Mouse (Mus musculus) liver, postnatal 0 days (tissue): ENCODE measurements around the gene Nyap1. TPM values are rescaled to one million over a fixed set of nuclear protein-coding genes. Genes with fewer than 3 reads are reported as not detected.

Experiments used
- ATAC-seq: fragments of 200-750 bp; cut with Nextera tagmentation; 2 replicates; pipeline ENCODE4 v1.8.0; 2017; ENCODE audit warnings: mild to moderate bottlenecking, moderate library complexity
- DNase-seq: peaks from one replicate; pipeline ENCODE4 v3.0.0-alpha.2; 2016
- H3K27ac ChIP-seq: fragments of 300-500 bp; sonication (generic); 2 replicates; pipeline ENCODE4 v1.5.1; 2014; ENCODE audit warnings: antibody characterized with exemption, moderate library complexity, mild to moderate bottlenecking, low read depth
- H3K27me3 ChIP-seq: fragments of 300-500 bp; sonication (generic); 2 replicates; pipeline ENCODE4 v1.6.1; 2014; ENCODE audit warnings: low read length, control low read depth, mixed read lengths; ENCODE audit not compliant: insufficient read depth
- H3K36me3 ChIP-seq: fragments of 300-500 bp; sonication (generic); replicated peaks from 2 replicates; pipeline ENCODE4 v1.6.1; 2014; ENCODE audit warnings: mild to moderate bottlenecking, control low read depth, low read length, moderate library complexity, mixed read lengths; ENCODE audit not compliant: insufficient read depth
- H3K4me1 ChIP-seq: fragments of 300-500 bp; sonication (generic); 2 replicates; pipeline ENCODE4 v1.6.1; 2014; ENCODE audit warnings: antibody characterized with exemption, mild to moderate bottlenecking, control low read depth; ENCODE audit not compliant: insufficient read depth
- H3K4me2 ChIP-seq: fragments of 300-500 bp; sonication (generic); 2 replicates; pipeline ENCODE4 v1.6.1; 2014; ENCODE audit warnings: low read depth, mild to moderate bottlenecking, low read length, moderate library complexity, mixed read lengths
- H3K4me3 ChIP-seq: fragments of 300-500 bp; sonication (generic); 2 replicates; pipeline ENCODE4 v1.5.1; 2014; ENCODE audit warnings: low read depth, low read length
- H3K9ac ChIP-seq: fragments of 300-500 bp; sonication (generic); replicated peaks from 2 replicates; pipeline ENCODE4 v1.6.1; 2014; ENCODE audit warnings: mild to moderate bottlenecking, moderate library complexity
- H3K9me3 ChIP-seq: fragments of 300-500 bp; sonication (generic); 2 replicates; pipeline ENCODE4 v1.6.1; 2016; ENCODE audit warnings: mild to moderate bottlenecking, control low read depth, low read length, mixed read lengths
- CTCF ChIP-seq: sonication (generic); IDR thresholded peaks from 2 replicates; pipeline ENCODE4 v1.5.1; 2016; ENCODE audit warnings: antibody characterized with exemption, low read depth
- EP300 ChIP-seq: IDR thresholded peaks from 2 replicates; pipeline ENCODE4 v1.6.1; 2016; ENCODE audit warnings: antibody characterized with exemption, low read depth, mild to moderate bottlenecking
- WGBS: fragments of 180-500 bp; shearing (Covaris S2); extraction: QIAGEN DNeasy Blood & Tissue Kit; methylation state at CpG from one replicate; pipeline ENCODE4 v1.1.7; 2014; ENCODE audit not compliant: insufficient replicate concordance; 5-methylcytosine and 5-hydroxymethylcytosine counted together
- polyA plus RNA-seq: library from polyadenylated mRNA; unstranded; fragments of >200 nt; fragmentation: Nextera tagmentation; extraction: Ambion mirVana; gene quantifications from 2 replicates; pipeline ENCODE4 v1.2.1, GENCODE M21; 2015

Gene Nyap1
- polyA plus RNA-seq, 1 experiment from 2014 or later: 0.18 TPM

GRCm38 (mm10) chr5:137785164-137786031, 44.0 kb upstream of the Nyap1 start:
- TF ChIP-seq EP300 (no peak), CTCF (no peak)
- Histone ChIP-seq H3K27me3 (no peaks in the 10 kb centered on the region), H3K27ac (peak overlapping the region; percentile 100), H3K9me3 (no peaks in the 10 kb centered on the region), H3K9ac (peak overlapping the region; percentile 83), H3K4me3 (peak overlapping the region; percentile 73), H3K4me2 (peak overlapping the region; percentile 83), H3K36me3 (peaks cover 41% of the 10 kb centered on the region), H3K4me1 (peaks cover 24% of the 10 kb centered on the region)
- peak; percentile 7; the same call in 1 of the 2 replicates for ATAC-seq
- 2% methylated on average over 49 of the region's 62 CpGs for WGBS
- DNase-seq: peak; percentile 47

- Histone ChIP-seq H3K9ac (peak overlapping the region; percentile 83), H3K9me3 (no peaks in the 10 kb centered on the region), H3K27me3 (no peaks in the 10 kb centered on the region), H3K4me3 (peak overlapping the region; percentile 73), H3K4me2 (peak overlapping the region; percentile 83), H3K4me1 (peaks cover 31% of the 10 kb centered on the region), H3K27ac (peak overlapping the region; percentile 100; the same call in 1 of the 2 replicates), H3K36me3 (peaks cover 45% of the 10 kb centered on the region)
- DNase-seq (peak; percentile 20), ATAC-seq (no peak)
- TF ChIP-seq CTCF: no peak
- TF ChIP-seq EP300: no peak
- WGBS: 67% methylated on average over 14 of the region's 14 CpGs
Measured at GRCm38 (mm10) chr5:137784546-137784945, 43.1 kb upstream of the Nyap1 start.

GRCm38 (mm10) chr5:137783901-137784540, 42.6 kb upstream of the Nyap1 start:
- peaks cover 34% of the 10 kb centered on the region for H3K4me1 ChIP-seq
- TF ChIP-seq EP300 (no peak), CTCF (no peak)
- peaks cover 45% of the 10 kb centered on the region for H3K36me3 ChIP-seq
- DNase-seq (no peak), ATAC-seq (no peak)
- WGBS: 58% methylated on average over 9 of the region's 9 CpGs
- H3K9ac ChIP-seq: peak overlapping the region; percentile 83
- H3K4me2 ChIP-seq: peak overlapping the region; percentile 83
- no peaks in the 10 kb centered on the region for H3K27me3 ChIP-seq
- H3K4me3 ChIP-seq: peak overlapping the region; percentile 73
- H3K9me3 ChIP-seq: no peaks in the 10 kb centered on the region
- H3K27ac ChIP-seq: 0 out of 2 replicates have a peak overlapping the region, but pooled peaks have one; percentile 100

GRCm38 (mm10) chr5:137782776-137783522, 41.5 kb upstream of the Nyap1 start:
- no peak for TF ChIP-seq CTCF
- TF ChIP-seq EP300: no peak
- Histone ChIP-seq H3K9ac (no peak overlapping the region), H3K9me3 (no peaks in the 10 kb centered on the region), H3K27ac (no peak overlapping the region), H3K4me3 (peak overlapping the region; percentile 5; the same call in 1 of the 2 replicates), H3K4me2 (peak overlapping the region; percentile 83; the same call in 1 of the 2 replicates), H3K36me3 (peaks cover 45% of the 10 kb centered on the region), H3K4me1 (peaks cover 34% of the 10 kb centered on the region), H3K27me3 (no peaks in the 10 kb centered on the region)
- WGBS: 80% methylated on average over 13 of the region's 13 CpGs
- DNase-seq (no peak), ATAC-seq (no peak)

- Histone ChIP-seq H3K9me3 (no peaks in the 10 kb centered on the region), H3K27me3 (no peaks in the 10 kb centered on the region), H3K36me3 (peaks cover 45% of the 10 kb centered on the region), H3K27ac (no peak overlapping the region), H3K9ac (no peak overlapping the region), H3K4me1 (peaks cover 33% of the 10 kb centered on the region), H3K4me2 (no peak overlapping the region), H3K4me3 (no peak overlapping the region)
- ATAC-seq (no peak), DNase-seq (no peak)
- no peak for TF ChIP-seq CTCF
- WGBS: 90% methylated on average over 7 of the region's 7 CpGs
Measured at GRCm38 (mm10) chr5:137781661-137782060, 40.3 kb upstream of the Nyap1 start.
